Mouse (Mus musculus) ES-CJ7 (cell line): Measurements from ENCODE around the gene Eri3.

Experiments used
- DNase-seq: peaks from one replicate; pipeline ENCODE4 v3.0.0; 2011; ENCODE audit warnings: low read depth, low spot score

Gene Eri3

DNA sequence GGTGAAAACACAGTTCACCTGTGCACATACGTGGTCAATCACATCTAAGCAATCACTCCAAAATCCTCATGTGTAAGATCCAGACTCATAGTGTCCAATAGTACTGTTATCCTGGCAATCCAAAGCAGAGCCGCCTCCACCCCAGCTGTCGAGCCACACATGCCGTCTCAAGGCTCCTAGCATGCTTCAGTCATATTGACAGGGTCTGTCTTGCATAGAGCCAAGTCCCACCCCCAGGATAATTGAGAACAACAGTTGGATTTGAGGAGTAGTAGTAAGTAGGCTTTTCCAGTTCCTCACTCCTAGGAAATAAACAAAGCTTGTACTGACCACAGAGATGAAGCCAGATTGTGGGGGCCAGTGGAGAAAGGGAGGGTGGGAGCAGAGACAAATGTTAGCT lies 107.5 kb downstream of the Eri3 start:
- no peak for DNase-seq

- DNase-seq, result peak; percentile 66
Observed at GRCm38 (mm10) chr4:117658582-117659444, 108.6 kb downstream of the Eri3 start.

- no peak for DNase-seq
Observed at GRCm38 (mm10) chr4:117660001-117660400, 109.8 kb downstream of the Eri3 start.

DNA sequence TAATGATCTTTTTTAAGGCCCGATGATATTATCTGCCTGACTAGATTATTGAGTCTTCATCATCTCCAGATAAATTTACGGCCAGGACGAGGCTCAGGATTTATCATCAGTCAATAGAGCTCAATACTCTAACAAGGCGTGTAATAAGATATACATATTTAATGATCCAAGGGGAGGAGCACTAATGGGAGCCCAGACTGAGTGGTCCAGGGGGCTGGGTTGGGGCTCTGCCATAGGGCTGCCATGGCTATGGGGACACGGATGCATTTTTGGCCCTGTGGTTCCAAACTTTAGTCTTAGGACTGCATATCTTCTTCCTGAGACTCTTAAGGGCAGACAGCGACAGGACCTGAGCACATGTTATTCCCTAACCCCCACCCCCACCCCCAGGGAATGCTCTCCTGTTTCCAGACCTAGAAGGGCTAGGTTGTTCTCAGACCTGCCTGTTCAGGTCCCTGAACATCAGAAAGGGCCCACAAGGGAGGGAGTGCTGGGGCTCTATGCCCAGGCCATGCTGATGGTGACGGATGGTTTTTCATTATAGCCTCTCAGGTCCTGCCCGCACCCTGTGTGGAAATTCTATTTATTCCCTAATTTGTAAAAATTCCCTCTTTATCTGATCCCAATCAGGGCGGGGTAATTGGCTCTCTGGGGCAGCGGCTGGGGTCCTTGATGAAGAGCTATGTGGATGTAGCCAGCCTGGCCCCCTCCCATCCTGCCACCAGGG lies 114.4 kb downstream of the Eri3 start:
- no peak for DNase-seq

- no peak for DNase-seq
Observed at GRCm38 (mm10) chr4:117665531-117665930, 115.4 kb downstream of the Eri3 start.

DNA sequence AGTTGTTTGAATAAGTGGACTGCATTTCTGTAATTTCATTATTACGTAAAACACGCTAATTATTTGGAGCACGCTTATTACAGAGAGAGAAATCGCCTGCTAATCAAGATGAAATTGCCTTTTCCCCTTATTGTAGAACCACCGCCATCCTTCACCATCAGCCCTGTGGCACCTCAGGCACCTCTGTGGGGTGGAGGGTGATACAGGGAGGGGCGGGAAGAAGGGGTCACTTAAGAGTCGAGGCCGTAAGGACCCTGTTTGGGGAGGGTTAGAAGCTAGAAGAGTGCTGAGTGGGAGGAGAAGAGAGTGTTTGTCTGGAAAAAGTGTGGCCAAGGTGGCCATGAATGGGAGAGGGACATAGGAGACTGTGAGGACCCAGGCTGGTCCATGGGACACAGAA lies 115.9 kb downstream of the Eri3 start:
- no peak for DNase-seq

- no peak for DNase-seq
Observed at GRCm38 (mm10) chr4:117669874-117670273, 119.7 kb downstream of the Eri3 start.

- DNase-seq, result no peak
Observed at GRCm38 (mm10) chr4:117672042-117672441, 121.9 kb downstream of the Eri3 start.

DNA sequence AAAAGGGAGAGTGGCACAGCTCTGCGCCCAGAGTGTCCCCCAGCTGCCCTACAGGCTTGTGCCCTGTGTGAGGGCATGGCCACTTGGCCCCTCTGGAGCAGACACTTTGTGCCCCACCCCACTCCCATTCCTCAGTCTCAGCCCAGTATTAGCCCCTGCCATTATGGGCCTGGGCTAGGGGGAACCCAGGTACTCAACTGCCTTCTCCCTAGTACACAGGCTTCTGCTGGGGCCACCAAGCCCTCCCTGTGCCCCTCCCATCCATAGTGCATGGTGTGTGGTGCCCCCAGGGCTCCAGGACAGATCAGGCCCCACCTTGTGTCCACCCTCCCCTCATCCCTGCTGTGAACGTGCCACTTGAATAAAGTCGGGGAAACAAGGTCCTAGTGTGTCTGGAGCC lies 123.7 kb downstream of the Eri3 start:
- no peak for DNase-seq

DNA sequence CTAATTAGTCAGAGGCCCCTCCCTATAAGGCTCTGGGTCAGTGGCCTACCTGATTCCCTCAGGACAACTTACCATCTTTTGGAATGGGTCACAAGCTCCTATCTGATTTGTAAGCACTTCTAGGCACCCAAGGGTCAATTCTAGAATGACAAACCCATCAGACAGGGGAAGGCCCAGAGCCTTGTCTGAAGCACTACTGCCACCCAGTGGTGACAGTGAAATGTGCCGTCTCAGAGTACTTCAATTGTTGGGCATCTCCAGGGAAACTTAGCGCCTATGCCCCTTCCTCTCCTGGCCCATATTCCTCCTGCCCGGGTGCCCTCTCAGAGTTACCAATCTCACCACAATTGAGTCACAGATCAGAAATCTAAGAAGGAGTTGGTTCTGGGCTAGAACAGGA lies 126.7 kb downstream of the Eri3 start:
- peak; percentile 74 for DNase-seq

DNA sequence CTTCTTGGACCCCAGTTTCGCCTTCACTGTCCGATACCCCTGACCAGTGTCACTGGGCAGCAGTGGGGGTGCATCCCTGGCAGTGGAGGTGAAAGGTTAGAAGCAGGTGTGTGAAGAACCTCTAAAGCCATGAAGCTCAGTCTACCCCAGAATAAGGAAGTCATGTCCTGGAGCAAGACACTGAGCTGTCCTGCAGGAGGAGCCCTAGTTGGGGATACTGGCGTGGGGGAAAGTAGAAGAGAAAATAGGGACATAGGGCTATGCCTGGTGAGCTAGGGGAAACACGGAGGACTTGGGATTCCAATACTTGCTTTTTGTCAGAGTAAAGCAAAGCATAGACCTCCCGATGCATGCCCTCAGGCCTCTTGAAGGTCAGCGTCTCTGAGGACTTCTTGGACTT lies 130.8 kb downstream of the Eri3 start:
- DNase-seq, result peak; percentile 18

DNA sequence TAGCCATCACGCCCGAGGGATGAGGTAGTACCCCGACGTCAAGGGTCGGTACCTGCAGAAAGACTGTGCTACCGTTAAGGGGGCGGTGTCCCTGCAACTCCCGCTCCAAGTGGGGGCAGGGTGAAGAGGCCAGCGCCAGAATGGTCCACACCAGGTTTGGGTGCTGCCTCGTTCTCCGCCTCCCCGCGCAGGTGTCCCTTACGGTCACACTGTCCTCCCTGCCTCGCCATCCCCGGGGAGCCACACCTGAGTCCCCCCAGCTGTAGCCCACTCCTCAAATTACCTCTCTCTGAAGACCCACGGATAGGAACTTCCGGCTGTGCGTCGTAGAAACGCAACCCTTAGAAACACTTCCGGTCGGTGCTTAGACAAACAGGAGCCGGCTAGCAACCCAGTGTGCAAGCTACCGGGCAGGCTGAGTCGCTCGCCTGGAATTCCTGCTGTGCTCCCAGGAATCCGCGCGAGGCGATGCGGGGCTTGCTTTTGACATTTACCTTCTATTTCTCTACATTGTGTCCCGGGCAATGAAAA lies 131.8 kb downstream of the Eri3 start, which contains the start of gene Dmap1:
TSS of gene Dmap1 (minus strand) at position 343 of the 531 bp plus-strand sequence.
- DNase-seq, result peak; percentile 93

- DNase-seq, result no peak
Observed at GRCm38 (mm10) chr4:117682463-117682862, 132.3 kb downstream of the Eri3 start.

DNA sequence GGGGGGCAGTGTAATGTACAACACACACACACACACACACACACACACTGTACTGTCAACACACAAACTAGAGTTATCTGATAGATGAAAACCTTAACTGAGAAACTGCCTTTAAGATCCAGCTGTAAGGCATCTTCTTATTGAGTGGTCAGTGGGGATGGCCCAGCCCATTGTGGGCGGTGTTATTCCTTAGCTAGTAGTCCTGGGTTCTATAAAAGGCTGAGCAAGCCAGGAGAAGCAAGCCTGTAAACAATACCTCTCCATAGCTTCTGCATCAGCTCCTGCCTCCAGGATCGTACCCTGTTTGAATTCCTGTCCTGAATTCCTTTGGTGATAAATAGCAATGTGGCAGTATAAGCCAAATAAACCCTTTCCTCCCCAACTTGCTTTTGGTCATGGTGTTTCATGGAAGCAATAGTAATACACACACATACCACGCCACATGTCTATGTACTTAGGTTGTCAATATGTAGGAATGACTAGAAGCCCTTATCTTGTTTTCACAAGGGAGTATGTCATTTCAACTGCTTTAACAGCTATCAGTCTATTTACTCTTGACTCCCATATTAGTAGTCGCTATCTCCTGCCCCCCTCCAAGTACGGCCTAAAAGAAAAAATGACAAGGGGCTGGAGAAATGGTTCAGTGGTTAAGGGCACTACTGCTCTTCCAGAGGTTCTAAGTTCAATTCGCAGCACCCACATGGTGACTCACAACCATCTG lies 133.0 kb downstream of the Eri3 start:
- no peak for DNase-seq

DNA sequence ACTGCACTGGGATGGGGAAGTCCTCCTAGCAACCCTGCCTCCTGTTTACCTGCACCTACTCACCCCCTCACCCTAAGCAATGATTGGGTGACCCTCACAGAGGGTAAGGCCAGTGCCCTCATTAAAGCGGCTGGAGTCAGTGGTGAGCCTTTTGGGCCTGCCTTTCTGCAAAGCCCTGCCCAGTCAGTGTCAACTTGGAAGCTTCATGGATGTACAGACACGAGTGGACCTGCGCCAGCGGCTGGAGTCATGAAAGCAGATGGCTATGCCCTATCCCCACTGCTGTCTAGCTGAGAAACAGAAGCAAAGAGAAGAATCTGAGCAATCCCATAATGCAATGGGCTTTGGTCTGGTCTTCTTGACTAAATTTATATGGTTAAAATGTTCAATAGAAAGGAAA lies 136.2 kb downstream of the Eri3 start:
- DNase-seq, result no peak

- DNase-seq, result peak; percentile 50
Observed at GRCm38 (mm10) chr4:117705361-117705760, 155.2 kb downstream of the Eri3 start.

DNA sequence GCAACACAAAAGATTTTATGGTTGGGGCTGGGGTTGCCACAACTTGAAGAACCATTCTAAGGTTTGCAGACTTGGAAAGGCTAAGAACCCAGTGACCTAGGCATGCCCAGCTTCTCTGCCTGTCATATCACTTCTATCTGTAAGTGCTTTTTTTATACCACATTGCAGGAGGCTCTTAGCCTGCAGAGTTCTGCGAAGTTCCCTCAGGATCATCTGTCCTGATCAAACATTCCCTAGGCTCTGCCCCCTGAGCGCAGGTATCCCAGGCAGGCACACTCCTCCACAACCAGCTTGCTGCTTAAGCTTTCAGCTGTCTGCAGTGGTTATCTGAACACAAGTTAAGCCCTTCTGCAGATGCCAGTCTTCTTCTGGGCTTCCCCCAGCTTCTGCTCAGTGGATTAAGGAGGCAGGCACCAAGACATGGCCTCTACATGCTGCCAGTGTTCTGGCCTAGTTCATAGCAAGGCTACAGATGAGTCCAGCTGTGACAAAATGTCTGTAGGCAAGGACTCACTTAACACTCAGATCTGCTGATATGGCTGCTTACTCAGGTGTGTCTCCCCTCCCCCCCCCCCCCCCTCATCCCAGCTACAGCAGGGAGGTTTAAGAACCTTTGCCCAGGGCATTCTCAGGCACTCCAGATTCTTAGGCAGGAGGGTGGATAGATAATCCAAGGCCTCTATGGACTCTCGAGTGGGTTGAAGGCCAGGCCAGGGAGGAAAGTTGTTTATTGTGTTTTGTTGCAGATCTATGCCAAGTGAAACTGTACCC lies 158.8 kb downstream of the Eri3 start:
- no peak for DNase-seq

- DNase-seq, result no peak
Observed at GRCm38 (mm10) chr4:117712314-117712713, 162.1 kb downstream of the Eri3 start.

DNA sequence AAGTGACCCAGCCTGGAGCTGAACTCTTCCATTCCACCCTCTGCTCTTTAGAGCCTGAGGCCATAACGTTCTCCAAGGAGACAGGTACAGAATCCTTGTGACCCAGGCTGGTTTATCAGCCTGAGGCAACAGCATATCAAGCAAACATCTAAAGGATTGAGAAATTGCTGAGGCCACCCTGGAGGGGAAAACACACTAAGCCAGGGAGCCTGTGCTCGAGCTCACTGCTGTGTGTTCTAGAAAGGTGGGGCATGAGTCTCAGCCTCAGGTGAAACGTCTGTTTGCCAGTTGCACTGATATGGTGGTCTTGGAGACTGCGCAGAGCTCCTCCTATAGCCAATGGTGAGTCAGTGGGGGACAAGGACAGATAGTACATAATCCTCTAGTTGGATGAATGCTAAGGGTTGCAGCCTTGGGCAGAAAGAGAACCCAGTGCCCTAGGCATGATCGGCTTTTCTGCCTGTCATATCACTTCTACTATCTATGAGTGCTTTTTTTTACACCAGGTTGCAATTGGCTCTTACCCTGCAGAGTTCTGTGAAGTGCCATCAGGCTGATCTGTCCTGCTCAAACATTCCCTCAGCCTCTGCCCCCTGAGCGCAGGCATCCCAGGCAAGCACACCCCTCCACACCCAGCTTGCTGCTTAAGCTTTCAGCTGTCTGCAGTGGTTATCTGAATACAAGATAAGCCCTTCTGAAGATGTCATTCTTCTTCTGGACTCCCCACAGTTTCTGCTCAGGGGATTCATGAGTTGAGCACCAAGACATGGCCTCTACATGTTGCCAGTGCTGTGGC lies 163.3 kb downstream of the Eri3 start:
- DNase-seq, result no peak
